Mouse (Mus musculus): ENCODE data around the gene Gm47189. TPM values are rescaled to one million over a fixed set of nuclear protein-coding genes. Genes with fewer than 3 reads are reported as not detected.
"Not testable (repeated sequence)": the region's sequence is repeated elsewhere in the genome, so short reads cannot be mapped to it uniquely, and the experiment has no call there.

Gene Gm47189
- polyA plus RNA-seq (2014; fragmentation: Nextera tagmentation; extraction: Ambion mirVana), result not detected in 2 replicates

DNA sequence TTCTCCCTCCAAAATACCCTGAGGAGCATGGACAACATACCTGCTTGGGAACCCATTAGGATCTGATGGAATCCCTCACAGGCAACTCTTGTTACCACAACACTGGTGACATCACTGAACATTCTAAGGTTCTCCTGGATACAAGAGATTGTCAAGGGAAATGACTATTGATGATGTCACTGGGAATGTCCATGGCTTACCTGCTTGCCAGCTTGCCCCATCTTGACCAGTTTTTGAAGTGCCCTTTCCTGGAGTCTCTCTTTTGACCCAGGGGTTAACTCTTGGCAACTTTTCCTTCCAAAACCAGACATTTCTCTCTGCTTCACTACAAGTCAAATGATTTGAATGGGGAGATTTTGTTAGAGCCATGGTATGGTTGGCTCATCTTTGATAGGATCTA, at the start of gene Gm47189:
Gene Gm47189, minus strand, starts transcription at position 101 of the 400 bp plus-strand sequence.
- not testable (repeated sequence) for H3K4me3 ChIP-seq (ENCODE audit: low read depth, low read length); H3K4me1 ChIP-seq (ENCODE audit: control insufficient read depth, insufficient read depth, low read length); H3K4me2 ChIP-seq (replicated peaks; ENCODE audit: low read depth, low read length); H3K9me3 ChIP-seq (ENCODE audit: control insufficient read depth, low read depth, low read length); H3K27me3 ChIP-seq (ENCODE audit: control insufficient read depth, insufficient read depth, low read length); H3K27ac ChIP-seq (ENCODE audit: low read length); H3K9ac ChIP-seq (replicated peaks; ENCODE audit: low read depth, low read length); H3K36me3 ChIP-seq (ENCODE audit: control insufficient read depth, insufficient read depth, low read length); ATAC-seq (ENCODE audit: insufficient number of reproducible peaks, insufficient read depth, low FRiP score, low read depth)

DNA sequence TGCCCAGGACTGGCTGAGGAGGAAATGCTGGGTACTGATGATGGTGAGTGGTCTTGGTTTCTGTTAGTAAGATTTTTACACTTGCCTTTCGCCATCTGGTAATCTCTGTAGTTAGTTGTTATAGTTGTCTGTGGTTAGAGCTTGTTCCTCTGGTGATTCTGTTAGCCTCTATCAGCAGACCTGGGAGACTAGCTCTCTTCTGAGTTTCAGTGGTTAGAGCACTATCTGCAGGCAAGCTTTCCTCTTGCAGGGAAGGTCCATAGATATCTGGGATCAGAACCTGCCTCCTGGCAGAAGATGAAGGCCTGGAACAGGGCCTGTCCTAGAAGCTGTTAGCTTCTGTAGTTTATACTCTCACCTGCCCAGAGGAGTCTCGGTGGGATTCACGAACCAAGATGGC, 16.3 kb downstream of the Gm47189 start:
- WGBS, result 100% methylated on average over 2 of the region's 3 CpGs
- not testable (repeated sequence) for H3K27me3 ChIP-seq (ENCODE audit: control insufficient read depth, insufficient read depth, low read length); H3K4me1 ChIP-seq (ENCODE audit: control insufficient read depth, insufficient read depth, low read length); H3K4me2 ChIP-seq (replicated peaks; ENCODE audit: low read depth, low read length); H3K36me3 ChIP-seq (ENCODE audit: control insufficient read depth, insufficient read depth, low read length); H3K9ac ChIP-seq (replicated peaks; ENCODE audit: low read depth, low read length); H3K4me3 ChIP-seq (ENCODE audit: low read depth, low read length); H3K27ac ChIP-seq (ENCODE audit: low read length); ATAC-seq (ENCODE audit: insufficient number of reproducible peaks, insufficient read depth, low FRiP score, low read depth); H3K9me3 ChIP-seq (ENCODE audit: control insufficient read depth, low read depth, low read length)

DNA sequence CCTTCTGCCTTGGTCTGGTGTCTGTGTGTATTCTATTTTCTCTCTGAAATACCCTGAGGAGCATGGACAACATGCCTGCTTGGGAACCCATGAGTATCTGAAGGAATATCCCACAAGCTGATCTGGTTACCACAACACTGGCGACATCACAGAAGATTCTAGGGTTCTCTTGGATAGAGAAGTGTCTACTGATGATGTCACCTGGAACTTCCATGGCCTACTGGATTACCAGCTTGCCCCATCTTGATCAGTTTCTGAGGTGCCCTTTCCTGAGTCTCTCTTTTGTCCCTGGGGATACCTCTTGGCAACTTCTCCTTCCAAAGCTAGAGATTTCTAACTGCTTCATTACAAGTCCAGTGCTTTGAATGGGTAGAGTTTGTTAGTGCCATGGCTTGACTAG, 21.7 kb downstream of the Gm47189 start, which contains the start of gene Gm7929:
Gene Gm7929, minus strand, starts transcription at position 101 of the 400 bp plus-strand sequence.
- H3K9ac ChIP-seq (replicated peaks; ENCODE audit: low read depth, low read length); ATAC-seq (ENCODE audit: insufficient number of reproducible peaks, insufficient read depth, low FRiP score, low read depth); H3K36me3 ChIP-seq (ENCODE audit: control insufficient read depth, insufficient read depth, low read length); H3K9me3 ChIP-seq (ENCODE audit: control insufficient read depth, low read depth, low read length); H3K4me1 ChIP-seq (ENCODE audit: control insufficient read depth, insufficient read depth, low read length); H3K4me2 ChIP-seq (replicated peaks; ENCODE audit: low read depth, low read length); H3K4me3 ChIP-seq (ENCODE audit: low read depth, low read length); H3K27me3 ChIP-seq (ENCODE audit: control insufficient read depth, insufficient read depth, low read length); H3K27ac ChIP-seq (ENCODE audit: low read length): not testable (repeated sequence)
- 60% methylated on average over 1 of the region's 1 CpGs for WGBS

DNA sequence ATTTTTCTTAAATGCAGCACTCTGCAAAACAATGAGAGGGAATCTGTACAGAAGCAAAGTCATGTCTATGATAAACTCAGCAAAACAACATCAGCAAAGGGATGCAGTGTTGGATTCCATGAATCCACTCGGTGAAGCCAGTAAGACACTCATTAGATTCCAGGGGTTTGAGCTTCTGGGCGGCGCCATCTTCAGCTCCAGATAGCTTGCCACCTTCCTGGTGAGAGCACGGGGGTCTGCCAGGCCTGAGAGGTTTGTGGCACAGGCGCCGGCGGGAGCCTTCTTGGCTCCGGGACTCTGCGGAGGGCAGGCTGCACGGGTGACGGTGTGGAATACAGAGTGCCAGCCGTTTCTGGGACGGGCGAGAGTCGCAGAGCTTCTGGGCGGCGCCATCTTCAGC, 48.8 kb downstream of the Gm47189 start:
- H3K36me3 ChIP-seq (ENCODE audit: control insufficient read depth, insufficient read depth, low read length); ATAC-seq (ENCODE audit: insufficient number of reproducible peaks, insufficient read depth, low FRiP score, low read depth): not testable (repeated sequence)
- WGBS, result 67% methylated on average over 16 of the region's 17 CpGs

DNA sequence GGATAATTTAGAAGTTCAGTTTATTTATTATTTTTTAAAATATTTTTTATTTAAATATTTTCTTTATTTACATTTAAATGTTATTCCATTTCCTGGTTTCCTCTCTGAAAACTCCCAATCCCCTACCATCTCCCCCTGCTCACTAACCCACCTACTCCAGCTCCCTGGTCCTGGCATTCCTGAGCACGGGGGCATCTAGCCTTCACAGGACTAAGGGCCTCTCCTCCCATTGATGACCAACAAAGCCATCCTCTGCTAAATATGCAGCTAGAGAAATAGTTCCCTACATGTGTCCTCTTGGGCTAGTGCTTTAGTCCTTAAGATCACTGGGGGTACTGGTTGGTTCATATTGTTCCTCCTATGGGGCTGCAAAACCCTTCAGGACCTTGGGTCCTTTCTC, 55.1 kb downstream of the Gm47189 start:
- not testable (repeated sequence) for H3K4me2 ChIP-seq (replicated peaks; ENCODE audit: low read depth, low read length); H3K4me1 ChIP-seq (ENCODE audit: control insufficient read depth, insufficient read depth, low read length); H3K27ac ChIP-seq (ENCODE audit: low read length); H3K27me3 ChIP-seq (ENCODE audit: control insufficient read depth, insufficient read depth, low read length); H3K9me3 ChIP-seq (ENCODE audit: control insufficient read depth, low read depth, low read length); ATAC-seq (ENCODE audit: insufficient number of reproducible peaks, insufficient read depth, low FRiP score, low read depth); H3K9ac ChIP-seq (replicated peaks; ENCODE audit: low read depth, low read length); H3K4me3 ChIP-seq (ENCODE audit: low read depth, low read length); H3K36me3 ChIP-seq (ENCODE audit: control insufficient read depth, insufficient read depth, low read length)
- WGBS, result 83% methylated on average over 1 of the region's 1 CpGs

More for the DNA sequence above, 48.8 kb downstream of the Gm47189 start:
- not testable (repeated sequence) for H3K4me3 ChIP-seq (ENCODE audit: low read depth, low read length); H3K27me3 ChIP-seq (ENCODE audit: control insufficient read depth, insufficient read depth, low read length); H3K4me1 ChIP-seq (ENCODE audit: control insufficient read depth, insufficient read depth, low read length); H3K4me2 ChIP-seq (replicated peaks; ENCODE audit: low read depth, low read length); H3K9me3 ChIP-seq (ENCODE audit: control insufficient read depth, low read depth, low read length); H3K27ac ChIP-seq (ENCODE audit: low read length); H3K9ac ChIP-seq (replicated peaks; ENCODE audit: low read depth, low read length)

Other genes with a start within 250 kb of the Gm47189 start
- gene Gm7970, start 216.9 kb downstream of the Gm47189 start, polyA plus RNA-seq (2014; fragmentation: Nextera tagmentation; extraction: Ambion mirVana), result not detected in 2 replicates
- not detected in 2 replicates for gene 1700049E17Rik2, start 199.2 kb downstream of the Gm47189 start, polyA plus RNA-seq (2014; fragmentation: Nextera tagmentation; extraction: Ambion mirVana)
- gene Gm3072, start 147.8 kb downstream of the Gm47189 start, polyA plus RNA-seq (2014; fragmentation: Nextera tagmentation; extraction: Ambion mirVana), result not detected in 2 replicates
- not detected in 2 replicates for gene Gm3676, start 126.0 kb downstream of the Gm47189 start, polyA plus RNA-seq (2014; fragmentation: Nextera tagmentation; extraction: Ambion mirVana)
- not detected in 2 replicates for gene Gm8068, start 70.6 kb downstream of the Gm47189 start, polyA plus RNA-seq (2014; fragmentation: Nextera tagmentation; extraction: Ambion mirVana)
- gene Gm7929, start 21.8 kb downstream of the Gm47189 start, polyA plus RNA-seq (2014; fragmentation: Nextera tagmentation; extraction: Ambion mirVana), result not detected in 2 replicates
- not detected in 2 replicates for gene Gm7980, start 134.8 kb upstream of the Gm47189 start, polyA plus RNA-seq (2014; fragmentation: Nextera tagmentation; extraction: Ambion mirVana)
- gene 1700049E17Rik1, start 152.5 kb upstream of the Gm47189 start, polyA plus RNA-seq (2014; fragmentation: Nextera tagmentation; extraction: Ambion mirVana), result not detected in 2 replicates
- not detected in 2 replicates for gene 1700024B05Rik, start 171.6 kb upstream of the Gm47189 start, polyA plus RNA-seq (2014; fragmentation: Nextera tagmentation; extraction: Ambion mirVana)
- not detected in 2 replicates for gene Gm6401, start 195.5 kb upstream of the Gm47189 start, polyA plus RNA-seq (2014; fragmentation: Nextera tagmentation; extraction: Ambion mirVana)
- not detected in 2 replicates for gene Gm3543, start 210.9 kb upstream of the Gm47189 start, polyA plus RNA-seq (2014; fragmentation: Nextera tagmentation; extraction: Ambion mirVana)